Mouse (Mus musculus) urinary bladder, postnatal 25 days (tissue): Measurements from ENCODE around the gene Hist1h4a.
"Not testable (repeated sequence)": the region's sequence is repeated elsewhere in the genome, so short reads cannot be mapped to it uniquely, and the experiment has no call there.

Experiments used
- DNase-seq: peaks from one replicate; pipeline ENCODE4 v3.0.0; 2022; ENCODE audit warnings: low spot score

The Hist1h4a gene

DNA sequence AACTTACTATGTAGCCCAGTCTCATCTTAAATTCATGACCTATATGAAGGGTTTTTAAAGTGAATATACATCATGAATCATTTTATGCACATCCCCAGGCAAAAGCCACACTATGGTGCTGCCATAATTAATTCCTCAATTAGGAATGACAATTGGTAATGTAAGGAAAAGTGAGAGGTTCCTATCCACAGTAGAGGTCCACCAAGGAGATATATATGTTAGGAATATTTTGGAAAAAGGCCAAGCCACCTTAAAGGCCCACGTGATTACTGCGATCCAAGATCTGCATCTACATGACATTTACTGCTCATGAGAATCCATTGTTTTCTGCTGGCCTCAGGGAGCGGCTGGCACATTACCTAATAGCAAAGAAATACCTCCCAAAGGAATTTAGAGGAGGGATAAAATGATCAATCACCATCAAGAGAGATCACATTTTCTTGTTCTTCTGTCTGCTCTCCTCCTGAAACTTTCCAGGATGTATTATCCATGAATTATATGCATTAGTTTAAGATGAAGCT, 1.7 kb downstream of the Hist1h4a start:
- DNase-seq: no peak

DNA sequence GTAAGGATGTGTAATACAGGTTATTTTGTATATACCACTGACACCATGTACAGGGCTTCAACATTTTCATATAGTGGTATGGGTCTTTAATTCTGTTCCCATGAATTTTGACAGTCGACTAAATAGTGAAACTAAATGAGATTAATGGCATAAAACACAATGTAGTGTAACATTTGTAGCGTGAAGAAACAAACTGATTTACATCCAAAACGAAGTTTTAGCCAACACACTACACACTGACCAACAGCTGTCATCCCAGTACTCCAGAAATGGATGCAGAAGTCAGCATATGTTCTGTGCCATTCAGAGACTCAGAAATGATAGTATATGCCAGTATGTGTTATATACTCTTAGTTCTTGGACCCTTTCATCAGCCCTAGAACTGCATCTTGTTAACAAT, 3.1 kb downstream of the Hist1h4a start:
- DNase-seq: no peak

DNA sequence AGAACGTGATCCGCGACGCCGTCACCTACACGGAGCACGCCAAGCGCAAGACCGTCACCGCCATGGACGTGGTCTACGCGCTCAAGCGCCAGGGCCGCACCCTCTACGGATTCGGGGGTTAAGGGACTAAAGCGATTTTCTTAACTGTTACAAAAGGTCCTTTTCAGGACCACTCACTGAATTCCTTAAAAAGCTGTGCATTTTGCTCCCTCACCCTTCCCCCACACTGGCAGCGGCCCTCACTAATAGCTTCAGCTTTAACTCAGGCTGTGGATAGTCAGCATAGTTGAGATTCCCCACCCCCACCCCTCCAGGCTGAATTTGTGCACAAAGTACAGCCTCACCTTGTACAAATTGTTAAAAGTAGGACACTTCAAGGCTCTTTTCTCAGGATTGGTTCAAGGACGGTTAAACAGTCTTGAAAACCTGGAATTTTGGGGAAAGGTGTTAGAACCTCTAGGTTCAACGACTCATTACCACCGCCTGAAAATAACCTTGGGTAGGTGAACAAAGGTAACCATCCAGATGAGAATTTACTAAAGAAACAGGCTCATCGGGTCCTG, 3.7 kb downstream of the Hist1h4a start:
- no peak for DNase-seq

DNA sequence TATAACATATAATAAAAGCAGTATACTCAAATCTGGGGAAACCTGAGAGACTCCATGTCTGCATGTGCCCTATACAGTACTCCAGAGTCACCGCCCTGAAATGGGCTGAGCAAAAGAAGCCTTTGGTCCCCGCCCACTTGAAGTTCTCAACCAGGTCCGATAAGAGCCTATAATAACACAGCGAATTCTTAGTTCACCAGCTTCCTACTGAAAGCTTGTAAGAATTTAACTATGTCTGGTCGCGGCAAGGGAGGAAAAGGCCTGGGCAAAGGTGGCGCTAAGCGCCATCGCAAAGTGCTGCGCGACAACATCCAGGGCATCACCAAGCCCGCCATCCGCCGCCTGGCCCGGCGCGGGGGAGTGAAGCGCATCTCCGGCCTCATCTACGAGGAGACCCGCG, 4.2 kb downstream of the Hist1h4a start, which contains the start of gene Hist1h4b:
TSS of gene Hist1h4b (plus strand) at position 224 of the 400 bp plus-strand sequence.
- DNase-seq: peak; percentile 79

DNA sequence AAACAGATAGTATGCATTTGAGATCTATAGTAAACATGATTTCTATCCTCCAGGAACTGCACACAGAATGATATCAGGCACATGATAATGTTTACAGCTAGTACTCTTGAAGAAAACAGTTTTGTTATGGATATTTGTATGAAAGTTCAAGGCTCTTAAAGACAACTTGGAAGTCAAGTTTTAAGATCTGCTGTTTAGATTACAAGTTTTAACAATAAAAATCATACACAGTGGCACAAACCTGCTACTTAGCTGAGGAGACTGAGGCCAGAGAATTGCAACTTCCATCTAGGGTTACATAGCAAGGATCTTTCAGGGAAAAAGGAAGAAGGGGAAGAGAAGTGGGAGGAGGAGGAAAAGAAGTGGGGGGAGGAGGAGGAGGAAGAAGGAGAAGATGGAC, 6.0 kb downstream of the Hist1h4a start:
- DNase-seq: no peak

DNA sequence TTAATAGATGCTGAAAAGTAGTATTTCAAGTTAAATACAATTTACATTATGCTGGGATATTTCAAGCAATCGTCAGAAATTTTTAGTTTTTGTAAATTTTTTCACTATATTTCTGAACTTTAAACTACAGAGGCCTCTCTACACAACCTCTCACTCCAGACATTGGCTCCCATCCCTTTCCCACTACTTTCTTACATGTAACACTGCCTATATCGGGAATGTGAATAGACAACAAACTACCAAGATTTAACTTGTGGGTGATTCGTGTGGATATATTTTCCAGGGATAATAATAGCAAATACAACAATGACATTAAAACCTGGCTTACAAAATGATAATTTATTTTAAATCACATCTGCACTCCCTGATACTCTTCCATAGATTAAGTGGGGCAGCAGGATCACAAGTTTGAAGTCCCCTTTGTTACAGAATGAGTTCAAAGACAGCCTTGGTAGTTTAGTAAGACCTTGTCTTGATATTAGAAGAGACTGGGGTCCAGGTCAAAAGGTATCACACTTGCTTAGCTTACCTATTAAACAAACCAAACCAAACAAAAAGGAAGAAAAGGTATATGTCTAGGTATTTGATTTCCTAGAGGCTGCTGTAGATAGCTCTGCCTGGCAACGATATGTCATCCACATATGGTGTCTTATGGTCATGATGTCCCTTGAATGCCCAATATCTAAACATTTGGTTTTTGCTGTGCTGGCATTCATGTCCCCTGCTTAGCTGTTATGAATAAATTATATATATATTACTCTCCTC, 7.5 kb downstream of the Hist1h4a start:
- no peak for DNase-seq

DNA sequence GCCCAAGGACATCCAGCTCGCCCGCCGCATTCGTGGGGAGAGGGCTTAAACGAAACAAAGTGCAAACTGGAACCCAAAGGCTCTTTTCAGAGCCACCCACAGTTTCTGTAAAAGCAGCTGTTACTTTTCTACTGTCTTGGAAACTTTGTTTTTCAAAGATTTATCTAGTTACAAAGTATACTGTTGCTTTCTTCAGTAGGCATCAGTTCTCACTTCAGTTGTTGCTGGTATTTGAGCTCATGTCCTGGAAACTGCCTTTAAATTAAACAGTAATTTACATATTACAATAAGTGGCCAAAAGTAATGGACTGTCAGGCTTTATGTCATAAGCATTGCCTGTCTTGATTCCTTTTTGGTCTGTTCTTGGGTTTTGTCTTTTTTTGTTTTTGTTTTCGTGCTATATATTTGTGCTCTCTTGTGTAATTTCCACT, 8.3 kb downstream of the Hist1h4a start:
- DNase-seq: no peak

DNA sequence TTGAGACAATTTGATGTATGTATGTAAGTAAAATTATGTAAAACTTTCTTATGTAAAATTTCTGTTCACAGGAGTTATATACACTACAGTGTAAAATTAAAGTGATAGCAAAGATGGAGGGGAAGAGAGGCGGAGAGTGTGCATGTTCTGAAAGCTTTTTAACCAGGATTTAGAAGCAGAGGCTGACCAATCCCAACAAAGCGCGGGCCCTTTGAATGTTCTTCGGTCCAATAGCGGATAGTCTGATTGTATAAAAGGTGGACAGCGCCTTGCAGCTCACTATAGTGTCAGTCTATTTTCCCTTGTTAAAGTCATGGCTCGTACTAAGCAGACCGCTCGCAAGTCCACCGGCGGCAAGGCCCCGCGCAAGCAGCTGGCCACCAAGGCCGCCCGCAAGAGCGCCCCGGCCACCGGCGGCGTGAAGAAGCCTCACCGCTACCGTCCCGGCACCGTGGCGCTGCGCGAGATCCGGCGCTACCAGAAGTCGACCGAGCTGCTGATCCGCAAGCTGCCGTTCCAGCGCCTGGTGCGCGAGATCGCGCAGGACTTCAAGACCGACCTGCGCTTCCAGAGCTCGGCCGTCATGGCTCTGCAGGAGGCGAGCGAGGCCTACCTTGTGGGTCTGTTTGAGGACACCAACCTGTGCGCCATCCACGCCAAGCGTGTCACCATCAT, 8.8 kb downstream of the Hist1h4a start, which contains the start of gene Hist1h3b:
TSS of gene Hist1h3b (plus strand) at position 201 of the 675 bp plus-strand sequence.
- peak; percentile 72 for DNase-seq

DNA sequence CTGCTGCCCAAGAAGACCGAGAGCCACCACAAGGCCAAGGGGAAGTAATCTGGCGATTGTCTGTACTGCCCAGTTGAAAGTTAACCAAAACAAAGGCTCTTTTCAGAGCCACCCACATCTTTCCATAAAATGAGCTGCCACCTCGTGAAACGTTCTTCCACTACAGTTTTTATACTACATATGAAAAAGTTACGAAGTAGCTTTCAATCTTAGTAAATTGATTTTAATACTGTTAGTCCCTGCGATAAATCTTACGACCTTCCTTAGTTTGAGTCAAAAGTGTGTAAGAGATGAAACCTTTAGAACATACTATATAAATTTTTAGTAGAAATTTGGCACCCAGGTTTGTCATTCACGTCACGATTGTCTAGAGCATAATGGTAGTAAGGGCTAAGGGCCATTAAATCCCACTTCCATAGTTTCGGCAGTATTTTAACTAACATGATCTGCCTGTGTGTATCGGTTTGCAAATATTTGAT, 9.5 kb downstream of the Hist1h4a start:
- no peak for DNase-seq

DNA sequence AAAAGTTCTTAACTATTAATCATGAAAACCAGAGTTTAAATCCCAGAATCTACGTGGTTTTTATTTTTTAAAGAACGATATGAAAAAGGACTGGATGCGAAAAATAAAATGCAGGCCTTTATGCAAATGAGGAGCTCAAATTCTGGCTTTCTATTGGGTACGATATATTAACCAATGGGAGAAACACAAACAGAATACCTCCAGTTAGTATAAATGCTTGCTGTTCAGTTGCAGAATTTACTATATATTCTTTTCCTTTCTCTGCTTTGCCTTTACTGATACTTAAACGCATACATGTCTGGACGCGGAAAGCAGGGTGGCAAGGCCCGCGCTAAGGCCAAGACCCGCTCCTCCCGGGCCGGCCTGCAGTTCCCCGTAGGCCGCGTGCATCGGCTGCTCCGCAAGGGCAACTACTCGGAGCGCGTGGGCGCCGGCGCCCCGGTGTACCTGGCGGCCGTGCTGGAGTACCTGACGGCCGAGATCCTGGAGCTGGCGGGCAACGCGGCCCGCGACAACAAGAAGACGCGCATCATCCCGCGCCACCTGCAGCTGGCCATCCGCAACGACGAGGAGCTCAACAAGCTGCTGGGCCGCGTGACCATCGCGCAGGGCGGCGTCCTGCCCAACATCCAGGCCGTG, 10.1 kb downstream of the Hist1h4a start, which contains the start of gene Hist1h2ab:
TSS of gene Hist1h2ab (plus strand) at position 288 of the 639 bp plus-strand sequence.
- not testable (repeated sequence) for DNase-seq

DNA sequence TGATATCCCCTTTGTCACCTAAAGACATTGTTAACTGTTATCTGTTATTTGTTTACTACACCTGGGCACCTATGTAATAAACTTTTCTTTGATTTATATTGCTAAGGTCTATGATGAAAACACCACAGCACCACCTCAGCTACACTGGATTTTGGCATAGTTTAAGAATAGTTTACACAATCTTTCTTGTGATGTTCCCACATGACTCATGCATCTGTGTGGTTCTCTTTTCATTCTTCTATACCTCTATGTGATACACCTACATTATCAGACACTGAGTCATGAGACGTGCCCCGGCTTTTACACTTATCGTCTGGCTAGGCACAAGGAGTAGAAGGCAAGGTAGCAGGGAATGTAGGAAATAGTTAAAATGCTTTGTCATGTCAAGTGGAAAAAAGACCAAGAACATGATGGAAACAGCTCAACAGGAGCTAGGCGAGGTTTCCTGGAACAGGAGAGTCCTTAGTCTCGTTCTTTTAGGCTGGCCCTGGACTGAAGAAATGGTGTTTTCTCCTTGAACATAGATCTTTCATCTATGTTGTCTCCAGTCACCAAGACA, 11.4 kb downstream of the Hist1h4a start:
- no peak for DNase-seq

DNA sequence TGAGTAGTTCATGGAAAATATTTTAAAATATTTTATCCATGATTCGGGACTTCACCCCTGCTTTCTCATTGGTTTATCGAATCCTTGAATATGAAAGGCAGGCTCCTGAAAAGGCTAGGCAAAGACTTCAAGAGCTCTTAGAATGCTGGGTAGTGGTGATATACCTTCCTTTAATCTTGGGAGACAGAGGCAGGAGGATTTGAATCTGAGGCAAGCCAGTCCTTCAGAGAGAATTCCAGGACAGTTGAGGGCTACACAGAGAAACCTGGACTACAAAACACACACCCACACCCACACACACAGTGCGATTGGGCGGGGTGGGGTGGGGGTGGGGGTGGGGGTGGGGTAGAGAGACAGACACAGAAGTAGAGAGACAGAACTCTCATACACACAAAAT, 13.1 kb downstream of the Hist1h4a start:
- no peak for DNase-seq

DNA sequence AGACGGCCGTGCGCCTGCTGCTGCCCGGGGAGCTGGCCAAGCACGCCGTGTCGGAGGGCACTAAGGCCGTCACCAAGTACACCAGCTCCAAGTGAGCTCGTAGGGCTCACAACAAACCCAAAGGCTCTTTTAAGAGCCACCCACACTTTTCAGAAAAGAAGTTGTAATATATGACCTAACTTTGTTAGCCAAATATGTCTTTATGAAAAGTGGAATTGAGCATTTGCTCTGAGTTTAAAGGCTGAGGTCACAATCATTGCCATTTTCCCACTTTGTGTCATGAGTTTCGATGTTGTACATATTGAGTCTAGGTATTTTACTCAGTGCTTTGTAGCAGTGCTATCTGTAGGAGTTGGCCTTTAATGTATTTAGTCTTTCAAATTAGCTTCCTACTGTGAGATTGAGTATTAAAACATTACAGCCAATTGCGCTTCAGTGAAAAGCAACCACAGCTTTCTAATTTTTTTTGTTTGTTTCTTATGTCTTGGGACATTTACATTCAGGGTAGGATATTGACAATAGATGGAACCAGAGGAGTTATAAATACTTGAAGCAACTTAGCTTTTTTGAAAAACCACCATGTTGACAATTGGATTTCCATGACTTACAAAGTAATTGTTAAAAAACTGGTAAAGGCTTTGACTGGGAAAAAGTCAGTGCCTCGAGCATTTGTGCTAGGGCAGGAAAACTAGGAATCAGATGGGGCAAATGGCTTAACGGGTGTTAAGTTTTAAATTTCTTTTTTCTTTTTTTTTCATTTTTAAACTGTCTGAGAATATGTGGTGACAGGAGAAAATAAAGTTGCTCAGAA, 13.7 kb downstream of the Hist1h4a start:
- no peak for DNase-seq

DNA sequence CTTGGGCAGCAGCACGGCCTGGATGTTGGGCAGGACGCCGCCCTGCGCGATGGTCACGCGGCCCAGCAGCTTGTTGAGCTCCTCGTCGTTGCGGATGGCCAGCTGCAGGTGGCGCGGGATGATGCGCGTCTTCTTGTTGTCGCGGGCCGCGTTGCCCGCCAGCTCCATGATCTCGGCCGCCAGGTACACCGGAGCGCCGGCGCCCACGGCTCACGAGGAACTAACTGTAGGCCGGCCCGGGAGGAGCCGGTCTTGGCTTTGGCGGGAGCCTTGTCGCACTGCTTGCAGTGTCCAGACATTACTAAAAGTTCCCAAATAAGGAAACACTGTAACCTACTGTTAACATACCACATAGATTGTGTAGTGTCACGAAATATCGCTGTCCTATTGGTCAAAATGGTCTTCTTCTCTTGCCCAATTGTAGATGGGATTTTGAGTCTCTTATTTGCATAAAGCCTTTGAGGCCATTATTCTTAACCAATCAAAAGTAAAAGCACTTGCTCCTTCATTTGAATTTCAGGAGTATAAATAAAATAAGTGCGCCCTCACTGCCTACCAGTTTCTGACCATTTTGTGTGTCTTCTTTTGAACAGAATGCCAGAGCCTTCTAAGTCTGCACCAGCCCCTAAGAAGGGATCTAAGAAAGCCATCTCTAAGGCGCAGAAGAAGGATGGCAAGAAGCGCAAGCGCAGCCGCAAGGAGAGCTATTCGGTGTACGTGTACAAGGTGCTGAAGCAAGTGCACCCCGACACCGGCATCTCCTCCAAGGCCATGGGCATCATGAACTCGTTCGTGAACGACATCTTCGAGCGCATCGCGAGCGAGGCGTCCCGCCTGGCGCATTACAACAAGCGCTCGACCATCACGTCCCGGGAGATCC, 14.6 kb downstream of the Hist1h4a start, which contains the start of gene Hist1h2bb:
TSS of gene Hist1h2bb (plus strand) at position 534 of the 880 bp plus-strand sequence.
- DNase-seq: peak; percentile 51

DNA sequence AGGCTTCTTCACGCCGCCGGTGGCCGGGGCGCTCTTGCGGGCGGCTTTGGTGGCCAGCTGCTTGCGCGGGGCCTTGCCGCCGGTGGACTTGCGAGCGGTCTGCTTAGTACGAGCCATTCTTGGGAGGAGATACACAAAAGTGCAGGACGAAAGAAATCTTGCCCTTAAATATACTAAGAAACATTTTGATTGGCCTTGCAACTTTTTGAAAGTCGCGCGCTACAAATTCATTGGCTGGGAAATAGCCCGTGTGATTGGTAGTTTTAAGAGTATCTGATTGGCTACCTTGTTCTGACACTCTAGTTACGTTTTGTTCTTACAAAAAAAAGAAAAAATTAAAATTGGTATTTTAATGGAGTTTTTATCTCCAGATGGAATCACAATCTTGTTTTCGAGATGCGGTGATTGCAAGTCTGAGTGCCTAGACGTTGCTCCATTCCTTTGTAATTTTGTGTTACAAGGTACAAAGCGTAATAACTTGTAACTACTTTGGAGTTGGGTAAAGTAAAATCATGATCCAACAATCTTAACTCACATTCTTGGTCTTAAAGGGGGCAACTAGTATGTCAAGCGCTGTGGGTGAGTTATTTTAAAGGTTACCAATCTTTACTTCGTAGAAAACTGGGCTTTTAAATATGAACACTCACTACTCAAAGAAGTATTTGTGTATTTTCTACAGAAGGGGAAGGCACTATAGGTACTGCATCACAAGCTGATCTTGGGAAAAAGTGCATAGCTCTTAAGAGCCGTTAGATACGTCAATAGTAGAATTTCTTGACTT, 15.5 kb downstream of the Hist1h4a start, which contains the start of gene Hist1h3c:
TSS of gene Hist1h3c (minus strand) at position 222 of the 781 bp plus-strand sequence.
- DNase-seq: peak; percentile 69

DNA sequence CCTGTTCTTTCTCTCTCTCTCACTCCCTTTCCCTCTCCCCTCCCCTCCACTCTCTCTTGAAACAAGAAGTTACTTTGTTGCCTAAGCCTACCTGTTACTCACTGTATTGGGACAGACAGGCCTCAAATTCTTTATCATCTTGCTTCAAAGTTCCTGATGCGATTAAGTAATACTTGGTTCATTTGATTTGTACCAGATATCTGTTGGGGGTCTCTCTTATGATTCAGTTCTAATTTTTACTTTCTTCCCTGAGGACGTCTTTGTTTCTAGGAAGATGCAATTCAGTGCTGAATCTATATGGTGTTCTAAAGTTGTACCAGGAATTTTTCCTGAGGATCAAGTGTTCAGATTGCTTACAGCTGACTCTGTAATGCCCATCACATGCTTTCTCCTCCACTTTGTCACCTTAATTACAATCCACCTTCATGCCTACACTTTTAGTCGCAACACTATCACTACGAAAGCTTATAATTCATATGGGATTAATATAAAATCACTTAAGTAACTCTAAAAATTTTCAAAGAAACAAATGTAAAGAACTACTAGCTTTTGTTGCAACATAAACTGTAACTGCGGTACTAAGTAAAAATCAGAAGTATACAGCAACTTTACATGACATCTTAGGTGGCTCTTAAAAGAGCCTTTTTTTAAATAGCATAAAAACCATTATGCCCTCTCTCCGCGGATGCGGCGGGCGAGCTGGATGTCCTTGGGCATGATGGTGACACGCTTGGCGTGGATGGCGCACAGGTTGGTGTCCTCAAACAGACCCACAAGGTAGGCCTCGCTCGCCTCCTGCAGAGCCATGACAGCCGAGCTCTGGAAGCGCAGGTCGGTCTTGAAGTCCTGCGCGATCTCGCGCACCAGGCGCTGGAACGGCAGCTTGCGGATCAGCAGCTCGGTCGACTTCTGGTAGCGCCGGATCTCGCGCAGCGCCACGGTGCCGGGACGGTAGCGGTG, 16.3 kb downstream of the Hist1h4a start:
- no peak for DNase-seq

DNA sequence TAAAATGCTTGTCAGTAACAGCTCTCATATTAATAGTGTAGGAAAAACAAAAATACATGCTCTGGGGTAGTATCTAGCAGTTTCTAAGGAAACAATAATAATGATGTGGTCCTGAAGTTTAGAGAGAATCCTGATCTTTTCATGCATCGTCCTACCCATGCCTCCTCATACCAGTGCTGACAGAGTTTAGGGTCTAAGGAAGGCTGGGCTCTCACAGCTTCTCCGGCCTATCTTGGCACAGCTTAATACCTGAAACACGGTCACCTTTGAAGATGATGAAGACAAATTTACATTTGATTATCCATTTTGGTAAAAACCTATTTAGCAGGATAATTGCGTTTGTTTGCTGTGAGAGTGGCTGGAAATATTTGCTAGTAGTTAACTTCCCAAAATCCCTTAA, 17.1 kb downstream of the Hist1h4a start:
- no peak for DNase-seq

DNA sequence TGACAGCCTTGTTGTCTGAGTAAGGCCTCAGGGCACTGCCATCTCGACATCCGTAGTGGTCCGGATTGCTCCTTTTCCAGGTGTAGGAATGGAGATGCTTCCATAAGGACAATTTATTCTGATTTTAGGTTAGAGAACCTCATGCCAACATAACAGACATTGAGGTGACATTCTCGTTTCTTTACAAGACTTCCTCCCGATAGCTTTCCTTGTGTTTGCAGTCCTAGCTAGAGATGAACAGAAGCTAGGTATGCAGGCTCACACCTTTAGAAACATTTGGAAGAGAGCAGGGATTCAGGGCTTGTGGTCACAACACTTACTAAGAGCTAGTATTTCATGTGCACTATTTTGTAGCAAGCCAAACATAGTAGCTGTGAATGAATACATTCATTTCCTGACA, 17.8 kb downstream of the Hist1h4a start:
- DNase-seq: no peak
